ENCODE assay signal across 8 mouse cellular contexts in the genomic region with DNA sequence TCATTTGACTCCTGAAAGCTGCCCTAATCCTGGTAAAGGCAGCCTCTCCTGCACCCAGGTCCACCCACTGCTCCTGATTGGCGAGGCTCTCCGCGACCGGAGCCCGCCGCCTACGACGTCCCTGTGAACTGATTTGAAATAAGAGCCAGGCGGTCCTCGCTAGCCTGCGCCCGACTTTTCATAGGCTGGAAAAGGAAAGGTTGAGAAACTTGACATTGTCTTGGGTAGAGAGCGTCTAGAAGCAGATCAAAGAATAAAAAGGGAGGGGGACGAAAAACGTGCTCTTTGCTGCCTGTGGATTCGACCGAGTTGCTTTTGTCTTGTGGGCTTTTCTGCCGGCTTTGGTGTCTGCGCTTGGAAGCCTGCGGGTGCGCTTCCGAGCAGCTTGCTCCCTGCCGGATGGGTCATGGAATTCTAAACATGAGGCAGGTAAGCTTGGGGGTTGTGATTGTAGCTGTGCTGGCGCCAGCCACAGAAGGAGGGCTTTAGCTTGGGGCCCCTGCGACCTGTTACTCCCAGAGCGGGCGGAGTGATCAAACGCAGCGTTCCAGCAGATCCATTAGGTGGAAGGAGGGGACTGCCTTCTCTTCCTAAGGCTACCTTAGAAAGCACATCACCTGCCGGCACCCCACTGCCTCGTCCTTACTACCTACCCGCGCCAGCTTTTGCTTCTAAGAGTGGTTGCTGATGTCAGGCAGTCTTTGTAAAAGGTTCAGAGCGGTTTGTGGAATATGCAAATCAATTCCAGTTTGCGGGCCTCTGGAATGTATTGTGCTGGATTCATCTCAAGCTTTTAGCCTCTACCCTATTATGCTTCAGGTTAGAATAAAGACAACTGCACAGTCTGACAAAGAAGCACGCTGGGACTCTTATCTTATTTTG.
DNase-seq lines count a peak whose midpoint lies in the region; ATAC-seq and TF ChIP-seq lines count a peak whose summit lies in the region.

No protein-coding gene starts in this region.

- ATAC-seq in Patski: peak; percentile 76
- peak; percentile 87 for ATAC-seq in hindbrain, embryonic 11.5 days (ENCODE audit: low FRiP score)
- peak; percentile 97 for ATAC-seq in lung, embryonic 16.5 days (ENCODE audit: low read depth)

- no peaks in the 10 kb centered on the region for H3K4me1 ChIP-seq in hindbrain, embryonic 11.5 days (replicated peaks; ENCODE audit: control insufficient read depth, insufficient read depth, low read length)
- H3K4me1 ChIP-seq in lung, embryonic 16.5 days (replicated peaks; ENCODE audit: control insufficient read depth, insufficient read depth, low read length): no peaks in the 10 kb centered on the region; the same call in none of the 2 replicates

- H3K4me3 ChIP-seq in hindbrain, embryonic 11.5 days (ENCODE audit: low read depth, low read length): peak overlapping the region; percentile 55
- H3K4me3 ChIP-seq in lung, embryonic 16.5 days (ENCODE audit: low read length): peak overlapping the region; percentile 60

- no peaks in the 10 kb centered on the region for H3K27me3 ChIP-seq in Patski
- peaks cover 6% of the 10 kb centered on the region for H3K27me3 ChIP-seq in hindbrain, embryonic 11.5 days (ENCODE audit: control insufficient read depth, insufficient read depth, low read length)
- peaks cover 4% of the 10 kb centered on the region; the same call in 1 of the 2 replicates for H3K27me3 ChIP-seq in lung, embryonic 16.5 days (ENCODE audit: control insufficient read depth, insufficient read depth, low read depth, low read length)

- no peaks in the 10 kb centered on the region for H3K9me3 ChIP-seq in hindbrain, embryonic 11.5 days (ENCODE audit: control insufficient read depth, low read length)
- no peaks in the 10 kb centered on the region for H3K9me3 ChIP-seq in lung, embryonic 16.5 days (ENCODE audit: control insufficient read depth, low read length)

- WGBS in hindbrain, embryonic 11.5 days: 14% methylated on average over 36 of the region's 36 CpGs
- 8% methylated on average over 36 of the region's 36 CpGs for WGBS in lung, embryonic 16.5 days

- H3K4me2 ChIP-seq in hindbrain, embryonic 11.5 days (replicated peaks; ENCODE audit: low read depth, low read length): peak overlapping the region; percentile 46
- H3K4me2 ChIP-seq in lung, embryonic 16.5 days (ENCODE audit: low read depth, low read length): peak overlapping the region; percentile 67

- in situ Hi-C loops in Patski (cut with MboI; ENCODE audit: low pct_unique_long_range_greater_than_20kb): loop anchor here (5.0 to 10.0 kb wide), 3 partner anchors 77 to 555 kb away; a partner anchor contains a TSS

- no peaks in the 10 kb centered on the region for H3K36me3 ChIP-seq in hindbrain, embryonic 11.5 days (ENCODE audit: control insufficient read depth, insufficient read depth, low read length)
- no peaks in the 10 kb centered on the region for H3K36me3 ChIP-seq in lung, embryonic 16.5 days (ENCODE audit: control insufficient read depth, insufficient read depth, low read length)

- no peak for DNase-seq in Patski (ENCODE audit: low read depth, low spot score)
- peak; percentile 73 for DNase-seq in cerebellum, adult 9-11 months
- DNase-seq in frontal cortex, postnatal 14 days (ENCODE audit: low spot score in 2 of 2): peak; percentile 33 to 45
- DNase-seq in hindbrain, embryonic 11.5 days (ENCODE audit: low spot score): peak; percentile 62
- DNase-seq in layer of hippocampus, postnatal 14 days (ENCODE audit: low spot score in 2 of 2): peak; percentile 47 to 70
- peak; percentile 39 for DNase-seq in ovary, postnatal 14 days (ENCODE audit: low spot score)
- DNase-seq in urinary bladder, postnatal 10 days (ENCODE audit: low spot score): peak; percentile 18

- CTCF ChIA-PET in Patski (lab: Charles Lee): interaction anchor here (1.4 to 2.3 kb wide), 2 partner anchors 10 to 78 kb away, joined by 4 to 7 read pairs; no protein-coding TSS in a partner anchor

- peak overlapping the region; percentile 61 for H3K9ac ChIP-seq in hindbrain, embryonic 11.5 days (ENCODE audit: low read depth, low read length)
- H3K9ac ChIP-seq in lung, embryonic 16.5 days (ENCODE audit: low read length): peak overlapping the region; percentile 64

- POLR2A ChIA-PET in Patski (lab: Charles Lee): no interaction called here

- no peak for TF ChIP-seq CTCF in Patski (IDR thresholded peaks at IDR 0.05)

- H3K27ac ChIP-seq in hindbrain, embryonic 11.5 days (ENCODE audit: low read depth, low read length): peak overlapping the region; percentile 67
- H3K27ac ChIP-seq in lung, embryonic 16.5 days (ENCODE audit: low read length): peak overlapping the region; percentile 83
